Mouse (Mus musculus) embryonic fibroblast, embryonic 13.5 days (primary cell): ENCODE data around the gene Ndufa12.

ENCODE experiments used
- CTCF ChIP-seq: IDR thresholded peaks from 2 replicates; pipeline ENCODE4 v1.5.1; 2011; ENCODE audit warnings: mild to moderate bottlenecking, control low read depth, low read length, moderate library complexity, borderline replicate concordance; ENCODE audit not compliant: insufficient read depth
- POLR2A ChIP-seq: IDR thresholded peaks from 2 replicates; pipeline ENCODE4 v1.6.1; 2011; ENCODE audit warnings: low read depth, mild to moderate bottlenecking, control low read depth, low read length, moderate library complexity

DNA sequence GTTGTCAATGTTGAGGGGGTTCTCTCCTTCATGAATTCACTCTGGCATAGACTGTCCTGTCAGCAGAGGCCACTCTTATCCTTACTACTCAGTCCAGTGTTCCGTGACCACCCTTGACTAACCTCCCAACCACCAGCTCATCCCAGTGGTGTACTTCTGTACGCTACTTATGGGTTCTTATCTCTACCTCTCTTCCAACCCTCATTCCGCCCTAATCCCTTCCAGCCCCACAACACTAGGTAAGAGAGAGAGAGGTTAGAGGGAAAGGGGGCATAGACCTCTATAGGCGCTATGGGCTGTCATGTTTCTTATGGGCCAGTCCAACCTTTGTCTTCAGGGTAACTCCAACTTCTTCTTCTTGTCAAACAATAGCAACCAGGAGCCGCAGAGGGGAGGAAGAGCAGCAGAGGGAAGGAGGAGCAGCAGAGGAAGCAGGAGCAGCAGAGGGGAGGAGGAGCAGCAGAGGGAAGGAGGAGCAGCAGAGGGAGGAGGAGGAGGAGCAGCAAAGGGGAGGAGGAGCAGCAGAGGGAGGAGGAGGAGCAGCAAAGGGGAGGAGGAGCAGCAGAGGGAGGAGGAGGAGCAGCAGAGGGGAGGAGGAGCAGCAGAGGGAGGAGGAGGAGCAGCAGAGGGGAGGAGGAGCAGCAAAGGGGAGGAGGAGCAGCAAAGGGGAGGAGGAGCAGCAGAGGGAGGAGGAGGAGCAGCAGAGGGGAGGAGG is 37.3 kb upstream of the Ndufa12 start:
- no peak for TF ChIP-seq CTCF
- TF ChIP-seq POLR2A, result no peak
